Mouse (Mus musculus) E14TG2a.4 (cell line): ENCODE measurements around the gene Ccdc159.

Experiments
- H3K27me3 ChIP-seq: 2 replicates; pipeline ENCODE4 v1.6.1; 2014; ENCODE audit warnings: low read length, control low read depth; ENCODE audit not compliant: insufficient read depth
- H3K36me3 ChIP-seq: 2 replicates; pipeline ENCODE4 v1.6.1; 2014; ENCODE audit warnings: low read length, control low read depth; ENCODE audit not compliant: insufficient read depth
- H3K4me1 ChIP-seq: replicated peaks from 2 replicates; pipeline ENCODE4 v1.6.1; 2014; ENCODE audit warnings: low read depth, low read length, control low read depth
- H3K4me3 ChIP-seq: replicated peaks from 2 replicates; pipeline ENCODE4 v1.5.1; 2014; ENCODE audit warnings: mild to moderate bottlenecking, low read length
- H3K9me3 ChIP-seq: 2 replicates; pipeline ENCODE4 v1.6.1; 2014; ENCODE audit warnings: low read length, control low read depth
- CTCF ChIP-seq: conservative IDR thresholded peaks from 2 replicates; pipeline ENCODE4 v1.5.1; 2014; ENCODE audit warnings: low read length
- NANOG ChIP-seq: IDR thresholded peaks from 2 replicates; pipeline ENCODE4 v1.6.1; 2014; ENCODE audit warnings: borderline replicate concordance, low read length, mixed read lengths
- POU5F1 ChIP-seq: IDR thresholded peaks from 2 replicates; pipeline ENCODE4 v1.6.1; 2014; ENCODE audit warnings: low read length, borderline replicate concordance

Ccdc159 gene

DNA sequence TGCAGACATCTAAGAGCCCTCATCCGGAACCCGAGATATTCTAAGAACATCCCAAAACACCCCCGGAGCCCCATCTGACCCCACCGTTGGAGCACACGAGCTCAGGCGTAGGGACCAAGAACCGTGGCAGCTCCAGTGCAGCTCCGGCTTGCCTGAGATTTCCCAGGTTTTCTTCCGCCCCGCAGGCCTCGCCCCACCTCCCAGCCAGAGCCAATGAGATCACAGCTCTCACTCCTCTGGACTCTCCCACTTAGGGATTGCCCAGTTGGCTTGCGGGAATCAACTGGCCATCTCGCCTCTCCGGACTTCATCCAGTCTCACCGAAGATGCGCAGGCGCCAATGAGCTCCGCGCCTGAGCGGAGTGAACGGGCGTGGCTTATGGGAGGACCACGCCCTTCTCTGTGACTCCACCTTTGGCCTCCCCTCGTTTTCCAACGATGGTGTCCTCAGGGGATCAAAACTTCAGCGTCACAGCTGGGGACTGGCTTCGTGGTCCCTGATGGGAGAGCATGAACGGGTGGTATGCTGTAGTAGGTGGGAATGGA, at the start of gene Ccdc159, which contains the start of gene Tmem205:
Gene Ccdc159 (plus strand): TSS at position 264 of the 546 bp plus-strand sequence.
Gene Tmem205 (minus strand): TSS at position 349 of the 546 bp plus-strand sequence.
- H3K27me3 ChIP-seq: no peaks in the 10 kb centered on the region
- no peaks in the 10 kb centered on the region for H3K9me3 ChIP-seq
- peak within 1 kb of the TSS; percentile 87 for H3K4me3 ChIP-seq
- peaks cover 58% of the 10 kb centered on the region for H3K4me1 ChIP-seq
- peaks cover 38% of the 10 kb centered on the region for H3K36me3 ChIP-seq
- no peak for TF ChIP-seq POU5F1
- TF ChIP-seq NANOG: no peak
- no peak for TF ChIP-seq CTCF

GRCm38 (mm10) chr9:21889229-21889628, 38.0 kb upstream of the Ccdc159 start:
- H3K9me3 ChIP-seq: peaks cover 36% of the 10 kb centered on the region
- no peaks in the 10 kb centered on the region for H3K36me3 ChIP-seq
- H3K4me3 ChIP-seq: no peak overlapping the region
- H3K27me3 ChIP-seq: no peaks in the 10 kb centered on the region
- no peak for TF ChIP-seq NANOG
- no peak for TF ChIP-seq POU5F1
- no peak for TF ChIP-seq CTCF
- peaks cover 8% of the 10 kb centered on the region for H3K4me1 ChIP-seq

- no peaks in the 10 kb centered on the region for H3K36me3 ChIP-seq
- TF ChIP-seq NANOG (no peak), POU5F1 (no peak), CTCF (no peak)
- H3K9me3 ChIP-seq: peaks cover 9% of the 10 kb centered on the region; the same call in 1 of the 2 replicates
- H3K4me3 ChIP-seq: peak overlapping the region; percentile 68
- no peaks in the 10 kb centered on the region for H3K27me3 ChIP-seq
- H3K4me1 ChIP-seq: peaks cover 18% of the 10 kb centered on the region
These were observed 25.9 kb upstream of the Ccdc159 start for GRCm38 (mm10) chr9:21901223-21901820.

- H3K27me3 ChIP-seq: no peaks in the 10 kb centered on the region
These were observed 23.2 kb upstream of the Ccdc159 start for GRCm38 (mm10) chr9:21904031-21904430.

GRCm38 (mm10) chr9:21908216-21908615, 19.1 kb upstream of the Ccdc159 start:
- H3K9me3 ChIP-seq: no peaks in the 10 kb centered on the region
- H3K4me1 ChIP-seq: peaks cover 12% of the 10 kb centered on the region
- TF ChIP-seq POU5F1: no peak
- TF ChIP-seq CTCF: no peak
- TF ChIP-seq NANOG: no peak
- H3K36me3 ChIP-seq: peaks cover 9% of the 10 kb centered on the region; the same call in 1 of the 2 replicates
- no peak overlapping the region for H3K4me3 ChIP-seq
- H3K27me3 ChIP-seq: no peaks in the 10 kb centered on the region

More at GRCm38 (mm10) chr9:21904031-21904430, 23.2 kb upstream of the Ccdc159 start:
- TF ChIP-seq NANOG (no peak), POU5F1 (no peak), CTCF (no peak)
- peaks cover 9% of the 10 kb centered on the region; the same call in 1 of the 2 replicates for H3K9me3 ChIP-seq
- no peak overlapping the region for H3K4me3 ChIP-seq
- no peaks in the 10 kb centered on the region for H3K36me3 ChIP-seq
- peaks cover 18% of the 10 kb centered on the region for H3K4me1 ChIP-seq

DNA sequence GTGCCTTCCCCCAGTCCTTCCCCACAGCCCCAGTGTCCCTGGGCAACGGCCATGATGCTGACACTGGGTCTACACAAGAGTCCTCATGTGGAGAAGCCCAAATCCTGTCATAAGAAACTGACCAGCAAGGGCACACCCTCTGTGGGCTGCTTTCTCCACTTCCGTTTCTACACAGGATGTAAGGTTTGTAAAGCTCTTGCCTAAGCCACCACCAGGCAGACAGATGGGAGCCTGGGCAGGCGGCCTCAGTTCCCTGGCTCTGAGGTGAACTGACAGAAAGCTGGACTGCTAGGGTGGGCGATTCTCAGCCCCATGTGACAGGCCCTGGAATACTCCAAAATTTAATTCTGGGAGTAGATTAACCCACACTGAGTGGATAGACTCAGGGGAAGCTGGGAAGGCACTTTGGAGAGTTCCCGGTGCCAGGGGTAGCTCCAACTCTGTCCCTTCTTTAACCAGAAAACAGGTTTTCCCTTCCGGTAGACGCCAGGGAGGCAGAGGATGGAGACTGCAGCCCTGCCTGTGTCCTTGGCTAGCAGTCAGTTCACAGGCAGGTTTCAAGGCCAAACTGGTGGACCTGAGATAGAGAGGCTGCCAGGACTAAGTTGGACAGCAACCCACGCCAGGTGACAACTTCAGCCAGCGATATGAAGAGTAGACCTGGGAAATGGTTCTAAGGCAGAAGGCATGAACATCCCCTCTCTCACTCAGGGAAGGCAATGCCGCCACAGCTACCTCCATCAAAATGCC, 17.6 kb upstream of the Ccdc159 start:
- Histone ChIP-seq H3K9me3 (no peaks in the 10 kb centered on the region), H3K4me3 (no peak overlapping the region), H3K36me3 (peaks cover 18% of the 10 kb centered on the region), H3K27me3 (no peaks in the 10 kb centered on the region), H3K4me1 (peaks cover 6% of the 10 kb centered on the region)
- TF ChIP-seq CTCF (no peak), POU5F1 (no peak), NANOG (no peak)

- H3K4me1 ChIP-seq: peaks cover 38% of the 10 kb centered on the region
- peaks cover 20% of the 10 kb centered on the region for H3K36me3 ChIP-seq
- peak overlapping the region; percentile 92 for H3K4me3 ChIP-seq
- H3K27me3 ChIP-seq: peaks cover 24% of the 10 kb centered on the region
- no peak for TF ChIP-seq POU5F1
- TF ChIP-seq NANOG: no peak
- TF ChIP-seq CTCF: no peak
- H3K9me3 ChIP-seq: no peaks in the 10 kb centered on the region
These were observed 10.3 kb upstream of the Ccdc159 start for GRCm38 (mm10) chr9:21916851-21917492.

DNA sequence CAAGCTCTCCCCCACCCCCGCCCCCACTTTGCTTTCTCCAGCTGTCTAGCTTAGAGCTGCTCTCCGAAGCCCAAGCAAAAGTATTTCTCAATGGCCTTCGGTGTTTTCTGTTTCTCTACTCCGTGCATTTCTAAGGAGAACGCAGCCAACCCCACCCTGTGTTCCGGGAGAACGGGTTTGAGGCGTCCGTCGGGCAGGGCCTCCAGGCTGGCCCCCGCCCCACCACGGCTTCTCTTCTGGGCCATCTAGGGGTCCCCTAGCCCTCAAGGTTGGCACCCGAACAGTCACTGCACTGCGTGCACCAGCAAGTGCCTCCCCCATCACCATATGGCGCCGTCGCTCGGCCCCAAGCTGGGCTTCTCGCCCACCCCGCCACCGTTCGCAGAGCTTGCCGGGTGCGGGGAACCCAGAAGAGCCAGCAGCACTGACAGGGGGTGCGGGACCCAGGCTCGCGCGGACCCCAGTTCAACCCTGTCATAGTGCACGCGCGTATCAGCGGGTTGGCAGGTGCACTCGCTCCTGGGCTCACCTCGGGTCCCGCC, 9.7 kb upstream of the Ccdc159 start:
- peaks cover 38% of the 10 kb centered on the region for H3K4me1 ChIP-seq

More for the DNA sequence above, 9.7 kb upstream of the Ccdc159 start:
- H3K36me3 ChIP-seq: peaks cover 20% of the 10 kb centered on the region
- no peak for TF ChIP-seq POU5F1
- TF ChIP-seq CTCF: no peak
- TF ChIP-seq NANOG: no peak
- peak overlapping the region; percentile 92 for H3K4me3 ChIP-seq
- H3K27me3 ChIP-seq: peaks cover 24% of the 10 kb centered on the region
- no peaks in the 10 kb centered on the region for H3K9me3 ChIP-seq
